Mouse (Mus musculus) left cerebral cortex, adult 2 months (tissue): ENCODE measurements around the gene Tchh. TPM values are rescaled to one million over a fixed set of nuclear protein-coding genes. Genes with fewer than 3 reads are reported as not detected.
"Not testable (repeated sequence)": the region's sequence is repeated elsewhere in the genome, so short reads cannot be mapped to it uniquely, and the experiment has no call there.

Experiments used
- DNase-seq, 2 experiments: peaks; one replicate each; pipeline ENCODE4 v3.0.0; 2021 to 2022; ENCODE audit warnings: low spot score in 2 of 2, mixed read lengths in 1 of 2; ENCODE audit errors: extremely low spot score in 1 of 2
- H3K27ac ChIP-seq: fragments of 200-600 bp; 2 replicates; pipeline ENCODE4 v1.8.1; 2022
- H3K4me3 ChIP-seq: fragments of 200-600 bp; 2 replicates; pipeline ENCODE4 v1.8.1; 2022
- CTCF ChIP-seq: fragments of 200-600 bp; IDR thresholded peaks from 2 replicates; pipeline ENCODE4 v1.8.1; 2022; ENCODE audit warnings: antibody characterized with exemption, mild to moderate bottlenecking, moderate library complexity
- intact Hi-C: fragments of 180-260 bp; cut with DNase I; formaldehyde crosslinking; loops from one replicate; pipeline ENCODE4 v1.15.1; 2025
- total RNA-seq, 2 experiments: library from RNA; stranded (reverse); gene quantifications; 2 replicates each; pipeline ENCODE4 v1.2.3; 2021

Gene Tchh
- total RNA-seq, 2 experiments from 2014 or later = 2.5 to 2.6 TPM

- H3K27ac ChIP-seq = peak overlapping the region; percentile 47; the same call in 1 of the 2 replicates
- peak; percentile 39; the same call in 1 of the 2 replicates for TF ChIP-seq CTCF
- H3K4me3 ChIP-seq = peak overlapping the region; percentile 53
- intact Hi-C loops = no loop called here
- peak; percentile 66 to 78 for DNase-seq
Observed at GRCm38 (mm10) chr3:93447138-93447841, 5.2 kb downstream of the Tchh start.

GRCm38 (mm10) chr3:93466556-93466955, 24.4 kb downstream of the Tchh start:
- no peak for DNase-seq
- intact Hi-C loops = no loop called here
- Histone ChIP-seq H3K27ac (no peak overlapping the region), H3K4me3 (no peak overlapping the region)
- no peak for TF ChIP-seq CTCF

GRCm38 (mm10) chr3:93467130-93467529, 25.0 kb downstream of the Tchh start:
- intact Hi-C loops = no loop called here

GRCm38 (mm10) chr3:93468561-93468960, 26.4 kb downstream of the Tchh start, which contains the start of gene Tchhl1:
Gene Tchhl1, plus strand, starts transcription at chr3:93468754.
- no peak for DNase-seq
- Histone ChIP-seq H3K27ac (no peak within 1 kb of the TSS), H3K4me3 (no peak within 1 kb of the TSS)
- TF ChIP-seq CTCF = no peak
- intact Hi-C loops = no loop called here

More at GRCm38 (mm10) chr3:93467130-93467529, 25.0 kb downstream of the Tchh start:
- no peak overlapping the region for H3K4me3 ChIP-seq
- no peak for TF ChIP-seq CTCF
- no peak for DNase-seq
- no peak overlapping the region for H3K27ac ChIP-seq

- intact Hi-C loops = no loop called here
- H3K27ac ChIP-seq = no peak overlapping the region
- DNase-seq = no peak
- no peak for TF ChIP-seq CTCF
- no peak overlapping the region for H3K4me3 ChIP-seq
Observed at GRCm38 (mm10) chr3:93469629-93470028, 27.5 kb downstream of the Tchh start.

GRCm38 (mm10) chr3:93480053-93480452, 37.9 kb downstream of the Tchh start:
- no peak overlapping the region for H3K27ac ChIP-seq
- intact Hi-C loops = no loop called here
- no peak for TF ChIP-seq CTCF
- no peak overlapping the region for H3K4me3 ChIP-seq
- DNase-seq = no peak

GRCm38 (mm10) chr3:93481982-93482616, 40.0 kb downstream of the Tchh start:
- TF ChIP-seq CTCF = no peak
- intact Hi-C loops = no loop called here

GRCm38 (mm10) chr3:93485611-93486010, 43.5 kb downstream of the Tchh start:
- no peak overlapping the region for H3K27ac ChIP-seq
- no peak for TF ChIP-seq CTCF
- DNase-seq = no peak
- intact Hi-C loops = no loop called here
- H3K4me3 ChIP-seq = no peak overlapping the region

More at GRCm38 (mm10) chr3:93481982-93482616, 40.0 kb downstream of the Tchh start:
- H3K4me3 ChIP-seq = no peak overlapping the region
- no peak for DNase-seq
- H3K27ac ChIP-seq = no peak overlapping the region

GRCm38 (mm10) chr3:93488541-93488940, 46.4 kb downstream of the Tchh start:
- no peak for DNase-seq
- no peak for TF ChIP-seq CTCF
- Histone ChIP-seq H3K4me3 (no peak overlapping the region), H3K27ac (no peak overlapping the region)
- intact Hi-C loops = no loop called here

GRCm38 (mm10) chr3:93492176-93492575, 50.0 kb downstream of the Tchh start:
- no peak overlapping the region for H3K4me3 ChIP-seq

GRCm38 (mm10) chr3:93493992-93494391, 51.9 kb downstream of the Tchh start:
- DNase-seq = peak; percentile 30 to 37
- TF ChIP-seq CTCF = peak; percentile 82
- intact Hi-C loops = loop anchor here (1.0 to 10.0 kb wide), 6 partner anchors 87 to 589 kb away; no protein-coding TSS in a partner anchor
- Histone ChIP-seq H3K27ac (no peak overlapping the region), H3K4me3 (no peak overlapping the region)

More at GRCm38 (mm10) chr3:93492176-93492575, 50.0 kb downstream of the Tchh start:
- intact Hi-C loops = loop anchor here (5.0 to 10.0 kb wide), 3 partner anchors 85 to 587 kb away; no protein-coding TSS in a partner anchor
- no peak overlapping the region for H3K27ac ChIP-seq
- DNase-seq = no peak
- TF ChIP-seq CTCF = no peak

GRCm38 (mm10) chr3:93494774-93495173, 52.6 kb downstream of the Tchh start:
- not testable (repeated sequence) for DNase-seq, H3K27ac ChIP-seq, H3K4me3 ChIP-seq
- peak; percentile 28 for TF ChIP-seq CTCF
- intact Hi-C loops = loop anchor here (1.0 to 10.0 kb wide), 6 partner anchors 87 to 590 kb away; no protein-coding TSS in a partner anchor
